Mouse (Mus musculus) erythroblast, embryonic 14.5 days (primary cell): Measurements from ENCODE around the gene 1110017D15Rik.

Experiments
- GATA1 ChIP-seq: IDR thresholded peaks from 2 replicates; pipeline ENCODE4 v1.6.1; 2012; ENCODE audit warnings: low read length, inconsistent platforms, mixed read lengths
- TAL1 ChIP-seq: IDR thresholded peaks from 3 replicates; pipeline ENCODE4 v1.6.1; 2012; ENCODE audit warnings: low read length, inconsistent platforms, mixed read lengths

- TF ChIP-seq TAL1 (no peak), GATA1 (no peak)
These were observed 17.5 kb downstream of the 1110017D15Rik start for GRCm38 (mm10) chr4:41499619-41500018.
